Mouse (Mus musculus) brain, embryonic 14.5 days (tissue): ENCODE results near the gene Gcc2.

ENCODE experiments used
- CTCF ChIP-seq: fragments of 200-500 bp; IDR thresholded peaks from 2 replicates; pipeline ENCODE4 v1.5.1; 2012; ENCODE audit warnings: inconsistent platforms, mild to moderate bottlenecking, moderate library complexity, borderline replicate concordance; ENCODE audit not compliant: insufficient read depth, insufficient read length; ENCODE audit errors: extremely low read depth
- POLR2A ChIP-seq: fragments of 200-500 bp; IDR thresholded peaks from 2 replicates; pipeline ENCODE4 v1.6.1; 2012; ENCODE audit warnings: mild to moderate bottlenecking, inconsistent platforms, borderline replicate concordance; ENCODE audit not compliant: poor library complexity, insufficient read depth, insufficient read length, severe bottlenecking; ENCODE audit errors: extremely low read depth

DNA sequence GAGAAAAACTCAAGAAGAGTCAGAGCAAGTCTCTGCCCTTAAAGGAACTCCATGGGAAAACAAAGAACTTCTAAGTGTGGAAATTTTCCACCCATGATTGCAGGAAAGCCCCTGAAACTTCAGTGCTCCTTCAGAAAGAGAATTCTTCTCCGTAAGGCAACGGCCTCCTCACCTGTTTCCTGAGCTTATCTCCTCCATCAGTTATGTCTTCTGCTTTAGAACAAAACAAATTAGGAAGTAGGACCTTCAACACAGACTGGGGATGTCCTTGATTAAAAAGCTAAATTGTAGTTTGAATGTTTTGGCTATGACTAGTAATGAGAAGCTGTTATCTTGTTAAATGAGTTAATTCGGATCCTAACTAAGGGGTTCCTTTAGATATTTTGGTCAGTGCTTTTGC is 88.3 kb downstream of the Gcc2 start:
- TF ChIP-seq CTCF (no peak), POLR2A (no peak)
